Mouse (Mus musculus) CH12.LX (cell line): ENCODE measurements at regions not wholly inside any gene's neighbourhood (a gene's known extent, or its start where the extent isn't known, plus 50 kb on each side); places are given as distances from the start of the nearest gene placed in this dataset.
A peak's percentile ranks its signal among the peaks of the same experiment; 100 is the strongest.

Source experiments
- DNase-seq: peaks from one replicate; pipeline ENCODE4 v3.0.0-alpha.2; 2013; ENCODE audit errors: extremely low read depth
- H3K27ac ChIP-seq: 2 replicates; pipeline ENCODE4 v1.5.1; 2012; ENCODE audit warnings: low read depth, mild to moderate bottlenecking, control low read depth, moderate library complexity; ENCODE audit not compliant: insufficient read depth
- H3K27me3 ChIP-seq: replicated peaks from 2 replicates; pipeline ENCODE3; 2012; ENCODE audit warnings: inconsistent platforms
- H3K36me3 ChIP-seq, 2 experiments: replicated peaks in 1 of 2; 2 replicates each; pipeline versions ENCODE3 to v1.6.1; 2012; ENCODE audit warnings: inconsistent platforms in 1 of 2, low read length in 1 of 2, mild to moderate bottlenecking in 1 of 2, mixed read lengths in 1 of 2, moderate library complexity in 1 of 2; ENCODE audit not compliant: control insufficient read depth in 1 of 2, insufficient read depth in 1 of 2
- H3K4me1 ChIP-seq, 2 experiments: 2 replicates each; pipeline ENCODE4 v1.6.1; 2012; ENCODE audit warnings: inconsistent platforms in 1 of 2, moderate library complexity in 1 of 2; ENCODE audit not compliant: insufficient read depth in 2 of 2, control insufficient read depth in 1 of 2
- H3K4me2 ChIP-seq: 2 replicates; pipeline ENCODE4 v1.6.1; 2012; ENCODE audit warnings: low read depth, mild to moderate bottlenecking, control low read depth; ENCODE audit not compliant: poor library complexity, insufficient read depth, severe bottlenecking
- H3K4me3 ChIP-seq, 3 experiments: fragments of 150-350 bp in 1 of 3; sonication (generic) in 1 of 3; replicated peaks in 1 of 3; 2 replicates each; pipeline versions ENCODE3 to v1.5.1; 2011 to 2012; ENCODE audit warnings: low read depth in 2 of 3, low read length in 2 of 3, mild to moderate bottlenecking in 2 of 3, moderate library complexity in 2 of 3, control low read depth in 1 of 3, improper control_type of control experiment in 1 of 3, inconsistent platforms in 1 of 3, mixed read lengths in 1 of 3; ENCODE audit not compliant: poor library complexity in 1 of 3
- H3K79me2 ChIP-seq: replicated peaks from 2 replicates; pipeline ENCODE4 v1.6.1; 2012; ENCODE audit warnings: mild to moderate bottlenecking, moderate library complexity; ENCODE audit not compliant: control insufficient read depth, poor library complexity, insufficient read depth, severe bottlenecking; ENCODE audit errors: extremely low read depth
- H3K9ac ChIP-seq: 2 replicates; pipeline ENCODE4 v1.6.1; 2012; ENCODE audit warnings: low read depth, mild to moderate bottlenecking, control low read depth, moderate library complexity; ENCODE audit not compliant: insufficient read depth
- H3K9me3 ChIP-seq: replicated peaks from 2 replicates; pipeline ENCODE3; 2012; ENCODE audit warnings: low read length, inconsistent platforms, mixed read lengths
- BHLHE40 ChIP-seq: IDR thresholded peaks from 2 replicates; pipeline ENCODE4 v1.6.1; 2011; ENCODE audit warnings: mild to moderate bottlenecking, low read depth, low read length, improper control_type of control experiment
- CHD1 ChIP-seq: IDR thresholded peaks from 2 replicates; pipeline ENCODE4 v1.6.1; 2012; ENCODE audit warnings: low read depth, low read length, improper control_type of control experiment, inconsistent platforms
- E2F4 ChIP-seq: IDR thresholded peaks from 2 replicates; pipeline ENCODE4 v1.6.1; 2011; ENCODE audit warnings: low read depth, low read length, improper control_type of control experiment; ENCODE audit not compliant: insufficient replicate concordance
- ELF1 ChIP-seq: IDR thresholded peaks from 2 replicates; pipeline ENCODE4 v1.6.1; 2014; ENCODE audit warnings: low read depth, mild to moderate bottlenecking, inconsistent platforms, low read length, improper control_type of control experiment
- EP300 ChIP-seq: IDR thresholded peaks from 2 replicates; pipeline ENCODE4 v1.6.1; 2011; ENCODE audit warnings: low read length, improper control_type of control experiment
- ETS1 ChIP-seq: conservative IDR thresholded peaks from 2 replicates; pipeline ENCODE4 v1.6.1; 2012; ENCODE audit warnings: low read depth, mild to moderate bottlenecking, inconsistent platforms, low read length, improper control_type of control experiment, moderate library complexity
- MAFK ChIP-seq: IDR thresholded peaks from 2 replicates; pipeline ENCODE4 v1.6.1; 2011; ENCODE audit warnings: low read length, improper control_type of control experiment; ENCODE audit not compliant: insufficient replicate concordance
- MEF2A ChIP-seq: IDR thresholded peaks from 2 replicates; pipeline ENCODE4 v1.6.1; 2014; ENCODE audit warnings: low read depth, mild to moderate bottlenecking, inconsistent platforms, low read length, improper control_type of control experiment, borderline replicate concordance
- MXI1 ChIP-seq: IDR thresholded peaks from 2 replicates; pipeline ENCODE4 v1.6.1; 2011; ENCODE audit warnings: mild to moderate bottlenecking, low read depth, low read length, improper control_type of control experiment
- NELFE ChIP-seq: IDR thresholded peaks from 2 replicates; pipeline ENCODE4 v1.6.1; 2011; ENCODE audit warnings: low read depth, low read length, improper control_type of control experiment
- NRF1 ChIP-seq: IDR thresholded peaks from 2 replicates; pipeline ENCODE4 v1.6.1; 2014; ENCODE audit warnings: low read depth, mild to moderate bottlenecking, inconsistent platforms, low read length, improper control_type of control experiment, moderate library complexity
- RAD21 ChIP-seq: IDR thresholded peaks from 2 replicates; pipeline ENCODE4 v1.6.1; 2011; ENCODE audit warnings: low read depth, mild to moderate bottlenecking, low read length, improper control_type of control experiment, moderate library complexity
- UBTF ChIP-seq: IDR thresholded peaks from 2 replicates; pipeline ENCODE4 v1.6.1; 2012; ENCODE audit warnings: low read depth, mild to moderate bottlenecking, inconsistent platforms, low read length, improper control_type of control experiment, moderate library complexity
- USF1 ChIP-seq: IDR thresholded peaks from 2 replicates; pipeline ENCODE4 v1.6.1; 2014; ENCODE audit warnings: low read depth, mild to moderate bottlenecking, inconsistent platforms, low read length, improper control_type of control experiment
- ZC3H11A ChIP-seq: IDR thresholded peaks from 2 replicates; pipeline ENCODE4 v1.6.1; 2012; ENCODE audit warnings: low read depth, mild to moderate bottlenecking, inconsistent platforms, low read length, improper control_type of control experiment
- ZKSCAN1 ChIP-seq: IDR thresholded peaks from 2 replicates; pipeline ENCODE4 v1.6.1; 2012; ENCODE audit warnings: low read depth, inconsistent platforms, low read length, improper control_type of control experiment, borderline replicate concordance
- ZMIZ1 ChIP-seq: IDR thresholded peaks from 2 replicates; pipeline ENCODE4 v1.6.1; 2012; ENCODE audit warnings: low read depth, mild to moderate bottlenecking, inconsistent platforms, low read length, improper control_type of control experiment
- dilution Hi-C: fragments of 300-500 bp; cut with MboI; formaldehyde crosslinking; loops from 2 replicates; pipeline ENCODE4 v1.14.3; 2020; ENCODE audit warnings: low sequenced_read_pairs; ENCODE audit not compliant: extremely low pct_unique_long_range_greater_than_20kb, extremely low pct_ligation_motif_present
- in situ Hi-C: fragments of 300-500 bp; cut with MboI; formaldehyde crosslinking; loops from 3 replicates; pipeline ENCODE4 v1.14.3; 2019; ENCODE audit warnings: low sequenced_read_pairs, low pct_ligation_motif_present, low pct_unique_long_range_greater_than_20kb, mixed read lengths

DNA sequence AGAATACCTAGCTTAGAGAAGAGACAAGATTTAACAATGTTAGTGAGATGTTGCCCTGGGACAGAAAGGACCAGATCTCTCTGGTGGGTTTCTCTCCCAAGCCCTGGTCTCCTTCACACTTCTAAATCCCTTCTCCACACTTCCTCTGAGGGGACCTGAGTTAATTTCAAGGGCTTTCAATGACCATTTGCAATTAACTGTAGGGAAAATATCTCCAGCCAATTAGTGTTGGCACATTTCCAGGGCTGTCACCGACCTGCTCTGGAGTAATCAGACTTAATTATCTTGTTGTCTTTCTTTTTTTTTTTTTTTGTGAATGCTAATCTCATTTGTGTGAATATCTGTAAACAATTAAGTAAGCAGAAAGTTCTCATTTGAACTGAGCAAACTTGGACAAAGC lies 166.3 kb upstream of the Pirt start:
- no peaks in the 10 kb centered on the region for H3K79me2 ChIP-seq
- TF ChIP-seq EP300 (no peak), UBTF (no peak), USF1 (no peak), MEF2A (no peak), ZC3H11A (no peak)
- no peaks in the 10 kb centered on the region for H3K36me3 ChIP-seq
- H3K27ac ChIP-seq = no peak overlapping the region
- H3K27me3 ChIP-seq = peaks cover 53% of the 10 kb centered on the region
- H3K9ac ChIP-seq = no peak overlapping the region
- dilution Hi-C loops = no loop called here
- no peak overlapping the region for H3K4me3 ChIP-seq
- no peak for DNase-seq
- no peaks in the 10 kb centered on the region for H3K4me1 ChIP-seq
- H3K4me2 ChIP-seq = no peak overlapping the region
- in situ Hi-C loops = no loop called here
- H3K9me3 ChIP-seq = peaks cover 4% of the 10 kb centered on the region

DNA sequence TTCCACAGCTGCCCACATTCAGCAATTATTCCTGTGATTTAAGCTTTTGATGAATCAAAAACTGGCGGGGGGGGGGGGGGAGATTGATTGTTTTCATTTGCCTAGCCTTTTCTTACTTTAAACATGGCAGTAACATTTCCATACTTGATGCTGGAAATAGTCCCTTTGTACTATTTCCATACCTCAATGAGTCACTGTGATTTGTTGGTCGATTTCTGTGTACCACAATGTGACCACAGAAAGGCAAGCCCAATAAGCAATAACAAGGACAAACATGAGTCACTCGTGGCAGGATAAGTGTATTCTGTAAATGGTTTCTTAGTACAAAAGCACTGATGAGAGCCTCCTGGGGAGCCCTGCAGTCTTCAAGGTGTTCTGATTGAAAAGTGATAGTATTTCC lies 121.8 kb upstream of the Pirt start:
- H3K4me3 ChIP-seq = no peak overlapping the region
- H3K27me3 ChIP-seq = peaks cover 10% of the 10 kb centered on the region
- H3K79me2 ChIP-seq = no peaks in the 10 kb centered on the region
- dilution Hi-C loops = no loop called here
- in situ Hi-C loops = no loop called here
- no peak overlapping the region for H3K9ac ChIP-seq
- H3K4me2 ChIP-seq = no peak overlapping the region
- no peak overlapping the region for H3K27ac ChIP-seq
- peaks cover 3% of the 10 kb centered on the region for H3K9me3 ChIP-seq
- no peaks in the 10 kb centered on the region for H3K4me1 ChIP-seq
- DNase-seq = peak; percentile 16
- no peak for TF ChIP-seq E2F4
- TF ChIP-seq BHLHE40 = no peak
- no peak for TF ChIP-seq ZMIZ1
- no peak for TF ChIP-seq ETS1
- TF ChIP-seq NRF1 = no peak
- no peak for TF ChIP-seq MXI1
- TF ChIP-seq ELF1 = no peak
- no peak for TF ChIP-seq ZC3H11A
- no peak for TF ChIP-seq NELFE
- TF ChIP-seq ZKSCAN1 = no peak
- no peak for TF ChIP-seq MAFK
- TF ChIP-seq CHD1 = no peak
- no peak for TF ChIP-seq RAD21
- no peaks in the 10 kb centered on the region for H3K36me3 ChIP-seq
